Mouse (Mus musculus) CH12.LX (cell line): ENCODE measurements at regions not wholly inside any gene's neighbourhood (a gene's known extent, or its start where the extent isn't known, plus 50 kb on each side); places are given as distances from the start of the nearest gene placed in this dataset.

Experiments used
- DNase-seq: peaks from one replicate; pipeline ENCODE4 v3.0.0-alpha.2; 2013; ENCODE audit errors: extremely low read depth
- H3K27ac ChIP-seq: 2 replicates; pipeline ENCODE4 v1.5.1; 2012; ENCODE audit warnings: low read depth, mild to moderate bottlenecking, control low read depth, moderate library complexity; ENCODE audit not compliant: insufficient read depth
- H3K27me3 ChIP-seq: replicated peaks from 2 replicates; pipeline ENCODE3; 2012; ENCODE audit warnings: inconsistent platforms
- H3K36me3 ChIP-seq, 2 experiments: replicated peaks in 1 of 2; 2 replicates each; pipeline versions ENCODE3 to v1.6.1; 2012; ENCODE audit warnings: inconsistent platforms in 1 of 2, low read length in 1 of 2, mild to moderate bottlenecking in 1 of 2, mixed read lengths in 1 of 2, moderate library complexity in 1 of 2; ENCODE audit not compliant: control insufficient read depth in 1 of 2, insufficient read depth in 1 of 2
- H3K4me1 ChIP-seq, 2 experiments: 2 replicates each; pipeline ENCODE4 v1.6.1; 2012; ENCODE audit warnings: inconsistent platforms in 1 of 2, moderate library complexity in 1 of 2; ENCODE audit not compliant: insufficient read depth in 2 of 2, control insufficient read depth in 1 of 2
- H3K4me2 ChIP-seq: 2 replicates; pipeline ENCODE4 v1.6.1; 2012; ENCODE audit warnings: low read depth, mild to moderate bottlenecking, control low read depth; ENCODE audit not compliant: poor library complexity, insufficient read depth, severe bottlenecking
- H3K4me3 ChIP-seq, 3 experiments: fragments of 150-350 bp in 1 of 3; sonication (generic) in 1 of 3; replicated peaks in 1 of 3; 2 replicates each; pipeline versions ENCODE3 to v1.5.1; 2011 to 2012; ENCODE audit warnings: low read depth in 2 of 3, low read length in 2 of 3, mild to moderate bottlenecking in 2 of 3, moderate library complexity in 2 of 3, control low read depth in 1 of 3, improper control_type of control experiment in 1 of 3, inconsistent platforms in 1 of 3, mixed read lengths in 1 of 3; ENCODE audit not compliant: poor library complexity in 1 of 3
- H3K79me2 ChIP-seq: replicated peaks from 2 replicates; pipeline ENCODE4 v1.6.1; 2012; ENCODE audit warnings: mild to moderate bottlenecking, moderate library complexity; ENCODE audit not compliant: control insufficient read depth, poor library complexity, insufficient read depth, severe bottlenecking; ENCODE audit errors: extremely low read depth
- H3K9ac ChIP-seq: 2 replicates; pipeline ENCODE4 v1.6.1; 2012; ENCODE audit warnings: low read depth, mild to moderate bottlenecking, control low read depth, moderate library complexity; ENCODE audit not compliant: insufficient read depth
- H3K9me3 ChIP-seq: replicated peaks from 2 replicates; pipeline ENCODE3; 2012; ENCODE audit warnings: low read length, inconsistent platforms, mixed read lengths
- BHLHE40 ChIP-seq: IDR thresholded peaks from 2 replicates; pipeline ENCODE4 v1.6.1; 2011; ENCODE audit warnings: mild to moderate bottlenecking, low read depth, low read length, improper control_type of control experiment
- CHD2 ChIP-seq: IDR thresholded peaks from 2 replicates; pipeline ENCODE4 v1.6.1; 2011; ENCODE audit warnings: low read length, improper control_type of control experiment
- ELF1 ChIP-seq: IDR thresholded peaks from 2 replicates; pipeline ENCODE4 v1.6.1; 2014; ENCODE audit warnings: low read depth, mild to moderate bottlenecking, inconsistent platforms, low read length, improper control_type of control experiment
- EP300 ChIP-seq: IDR thresholded peaks from 2 replicates; pipeline ENCODE4 v1.6.1; 2011; ENCODE audit warnings: low read length, improper control_type of control experiment
- ETS1 ChIP-seq: conservative IDR thresholded peaks from 2 replicates; pipeline ENCODE4 v1.6.1; 2012; ENCODE audit warnings: low read depth, mild to moderate bottlenecking, inconsistent platforms, low read length, improper control_type of control experiment, moderate library complexity
- GABPA ChIP-seq: IDR thresholded peaks from 2 replicates; pipeline ENCODE4 v1.6.1; 2012; ENCODE audit warnings: low read depth, low read length, improper control_type of control experiment, inconsistent platforms; ENCODE audit not compliant: insufficient replicate concordance
- IRF4 ChIP-seq: IDR thresholded peaks from 2 replicates; pipeline ENCODE4 v1.6.1; 2014; ENCODE audit warnings: low read depth, mild to moderate bottlenecking, inconsistent platforms, low read length, improper control_type of control experiment
- MAX ChIP-seq: IDR thresholded peaks from 2 replicates; pipeline ENCODE4 v1.6.1; 2011; ENCODE audit warnings: low read length, improper control_type of control experiment
- MEF2A ChIP-seq: IDR thresholded peaks from 2 replicates; pipeline ENCODE4 v1.6.1; 2014; ENCODE audit warnings: low read depth, mild to moderate bottlenecking, inconsistent platforms, low read length, improper control_type of control experiment, borderline replicate concordance
- MXI1 ChIP-seq: IDR thresholded peaks from 2 replicates; pipeline ENCODE4 v1.6.1; 2011; ENCODE audit warnings: mild to moderate bottlenecking, low read depth, low read length, improper control_type of control experiment
- NRF1 ChIP-seq: IDR thresholded peaks from 2 replicates; pipeline ENCODE4 v1.6.1; 2014; ENCODE audit warnings: low read depth, mild to moderate bottlenecking, inconsistent platforms, low read length, improper control_type of control experiment, moderate library complexity
- PAX5 ChIP-seq: IDR thresholded peaks from 2 replicates; pipeline ENCODE4 v1.6.1; 2012; ENCODE audit warnings: low read length, inconsistent platforms, mixed read lengths
- POLR2AphosphoS2 ChIP-seq: IDR thresholded peaks from 2 replicates; pipeline ENCODE4 v1.6.1; 2011; ENCODE audit warnings: low read depth, low read length, improper control_type of control experiment
- SIN3A ChIP-seq: IDR thresholded peaks from 2 replicates; pipeline ENCODE4 v1.6.1; 2012; ENCODE audit warnings: low read length, improper control_type of control experiment, inconsistent platforms
- SMC3 ChIP-seq: IDR thresholded peaks from 2 replicates; pipeline ENCODE4 v1.6.1; 2011; ENCODE audit warnings: low read depth, low read length, improper control_type of control experiment
- TBP ChIP-seq: conservative IDR thresholded peaks from 2 replicates; pipeline ENCODE4 v1.6.1; 2011; ENCODE audit warnings: low read depth, low read length, improper control_type of control experiment
- TCF12 ChIP-seq: IDR thresholded peaks from 2 replicates; pipeline ENCODE4 v1.6.1; 2014; ENCODE audit warnings: low read depth, mild to moderate bottlenecking, inconsistent platforms, low read length, improper control_type of control experiment
- USF1 ChIP-seq: IDR thresholded peaks from 2 replicates; pipeline ENCODE4 v1.6.1; 2014; ENCODE audit warnings: low read depth, mild to moderate bottlenecking, inconsistent platforms, low read length, improper control_type of control experiment
- USF2 ChIP-seq: conservative IDR thresholded peaks from 2 replicates; pipeline ENCODE4 v1.6.1; 2011; ENCODE audit warnings: low read depth, low read length, improper control_type of control experiment
- ZC3H11A ChIP-seq: IDR thresholded peaks from 2 replicates; pipeline ENCODE4 v1.6.1; 2012; ENCODE audit warnings: low read depth, mild to moderate bottlenecking, inconsistent platforms, low read length, improper control_type of control experiment
- ZKSCAN1 ChIP-seq: IDR thresholded peaks from 2 replicates; pipeline ENCODE4 v1.6.1; 2012; ENCODE audit warnings: low read depth, inconsistent platforms, low read length, improper control_type of control experiment, borderline replicate concordance
- ZMIZ1 ChIP-seq: IDR thresholded peaks from 2 replicates; pipeline ENCODE4 v1.6.1; 2012; ENCODE audit warnings: low read depth, mild to moderate bottlenecking, inconsistent platforms, low read length, improper control_type of control experiment
- dilution Hi-C: fragments of 300-500 bp; cut with MboI; formaldehyde crosslinking; loops from 2 replicates; pipeline ENCODE4 v1.14.3; 2020; ENCODE audit warnings: low sequenced_read_pairs; ENCODE audit not compliant: extremely low pct_unique_long_range_greater_than_20kb, extremely low pct_ligation_motif_present
- in situ Hi-C: fragments of 300-500 bp; cut with MboI; formaldehyde crosslinking; loops from 3 replicates; pipeline ENCODE4 v1.14.3; 2019; ENCODE audit warnings: low sequenced_read_pairs, low pct_ligation_motif_present, low pct_unique_long_range_greater_than_20kb, mixed read lengths

DNA sequence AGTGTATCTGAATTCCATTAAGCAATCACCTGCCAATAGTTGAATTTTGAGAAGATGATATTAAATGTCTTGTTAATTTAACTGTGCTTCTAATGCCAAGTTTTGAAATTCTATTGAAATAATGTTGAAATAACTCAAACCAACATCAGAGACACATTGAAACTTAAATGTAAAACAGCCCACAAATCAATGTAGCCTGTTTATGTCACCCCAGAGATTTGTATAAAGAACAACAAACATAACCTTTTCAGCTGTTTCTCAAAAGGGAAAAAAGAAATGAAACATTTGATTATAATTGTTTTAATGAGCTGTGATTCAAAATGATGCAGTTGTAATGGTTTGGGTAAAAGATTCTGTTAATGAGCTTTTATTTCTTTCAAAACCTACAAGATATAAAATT, 442.6 kb downstream of the Cetn3 start:
- H3K79me2 ChIP-seq = no peaks in the 10 kb centered on the region
- TF ChIP-seq ZC3H11A (no peak), CHD2 (no peak), MAX (no peak), NRF1 (no peak)
- H3K9me3 ChIP-seq = no peaks in the 10 kb centered on the region
- no peak overlapping the region for H3K9ac ChIP-seq
- no peak overlapping the region for H3K4me3 ChIP-seq
- dilution Hi-C loops = no loop called here
- DNase-seq = no peak
- no peaks in the 10 kb centered on the region for H3K36me3 ChIP-seq
- H3K4me2 ChIP-seq = no peak overlapping the region
- no peaks in the 10 kb centered on the region for H3K4me1 ChIP-seq
- H3K27me3 ChIP-seq = no peaks in the 10 kb centered on the region
- no peak overlapping the region for H3K27ac ChIP-seq
- in situ Hi-C loops = no loop called here

DNA sequence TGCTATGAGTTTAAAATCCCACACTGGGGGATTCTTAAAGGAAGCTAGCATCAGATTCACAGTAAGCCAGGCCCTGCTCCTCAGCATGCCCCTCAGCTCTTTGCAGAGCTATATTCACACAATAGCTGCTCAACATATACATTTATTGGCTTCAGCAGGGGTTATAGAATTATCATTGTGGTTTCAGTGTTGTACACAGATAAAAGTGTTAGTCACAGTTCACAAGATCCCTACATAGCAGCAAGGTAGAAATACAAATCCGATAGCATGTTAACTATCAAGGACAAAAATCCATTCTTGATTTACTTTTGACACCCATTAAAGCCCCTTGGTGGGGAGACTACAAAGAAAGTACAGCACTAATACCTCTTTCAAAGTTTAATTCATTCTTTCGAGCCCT, 451.0 kb downstream of the Cetn3 start:
- Histone ChIP-seq H3K27me3 (no peaks in the 10 kb centered on the region), H3K79me2 (no peaks in the 10 kb centered on the region), H3K4me2 (no peak overlapping the region), H3K9me3 (no peaks in the 10 kb centered on the region)
- dilution Hi-C loops = no loop called here
- TF ChIP-seq ETS1 (no peak), BHLHE40 (no peak), ZKSCAN1 (no peak), MEF2A (no peak), TBP (no peak), EP300 (no peak), PAX5 (no peak), SIN3A (no peak), TCF12 (no peak), USF2 (no peak), MXI1 (no peak), SMC3 (no peak), ELF1 (no peak), USF1 (no peak), POLR2AphosphoS2 (no peak), GABPA (no peak), IRF4 (no peak), ZMIZ1 (no peak)
- TF ChIP-seq, all 38 proteins: peak for 0
- no peak overlapping the region for H3K27ac ChIP-seq
- no peak overlapping the region for H3K9ac ChIP-seq
- H3K36me3 ChIP-seq = no peaks in the 10 kb centered on the region
- no peak overlapping the region for H3K4me3 ChIP-seq
- H3K4me1 ChIP-seq = no peaks in the 10 kb centered on the region
- in situ Hi-C loops = no loop called here
- no peak for DNase-seq
